Mouse (Mus musculus) heart, postnatal 0 days (tissue): ENCODE results near the gene Fbxw11.

Experiments used
- CTCF ChIP-seq: IDR thresholded peaks from 2 replicates; pipeline ENCODE4 v1.5.1; 2016; ENCODE audit warnings: antibody characterized with exemption, control low read depth, low read depth
- EP300 ChIP-seq: IDR thresholded peaks from 2 replicates; pipeline ENCODE4 v1.6.1; 2016; ENCODE audit warnings: antibody characterized with exemption, low read depth

DNA sequence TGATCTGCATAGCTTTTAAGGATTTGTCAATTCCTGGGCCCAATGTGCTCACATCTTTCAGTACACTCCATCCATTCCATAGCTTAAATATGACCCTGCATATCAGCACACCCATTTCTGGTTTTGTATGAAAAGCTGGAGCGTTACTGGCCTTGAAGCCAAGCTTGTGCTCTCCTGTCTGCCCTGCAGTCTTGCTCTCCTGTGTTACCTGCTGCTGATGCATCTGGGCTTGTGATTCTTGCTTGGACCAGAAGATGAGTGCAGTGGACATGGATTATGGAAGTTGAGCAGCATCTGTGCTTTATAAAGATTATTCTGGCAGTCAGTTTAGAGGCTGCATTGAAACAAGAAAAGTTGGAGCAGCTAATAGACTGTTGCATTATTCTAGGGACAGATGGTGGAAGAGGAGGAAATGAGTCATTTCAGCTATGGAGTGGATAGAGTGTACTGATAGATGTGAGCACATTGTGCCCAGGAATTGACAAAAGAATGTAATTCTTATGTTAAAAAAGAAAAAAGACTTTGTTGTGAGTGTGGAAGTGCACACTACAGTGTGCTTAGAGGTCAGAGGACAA lies 19.6 kb downstream of the Fbxw11 start:
- TF ChIP-seq EP300 (no peak), CTCF (no peak)
